Mouse (Mus musculus) erythroblast, embryonic 14.5 days (primary cell): ENCODE data around the gene Upp2.

Experiments
- GATA1 ChIP-seq: IDR thresholded peaks from 2 replicates; pipeline ENCODE4 v1.6.1; 2012; ENCODE audit warnings: low read length, inconsistent platforms, mixed read lengths
- TAL1 ChIP-seq: IDR thresholded peaks from 3 replicates; pipeline ENCODE4 v1.6.1; 2012; ENCODE audit warnings: low read length, inconsistent platforms, mixed read lengths

- no peak for TF ChIP-seq TAL1
- TF ChIP-seq GATA1, result no peak
These were observed 17.1 kb upstream of the Upp2 start for GRCm38 (mm10) chr2:58549960-58550359.
